Mouse (Mus musculus) B cell, adult 2 months (primary cell): Measurements from ENCODE around the gene 4930595D18Rik.

Experiments
- DNase-seq, 2 experiments: peaks; one replicate each; pipeline ENCODE4 v3.0.0; 2022

Gene 4930595D18Rik

GRCm38 (mm10) chr12:111134791-111135733, 49.2 kb downstream of the 4930595D18Rik start:
- no peak for DNase-seq

GRCm38 (mm10) chr12:111134169-111134568, 50.1 kb downstream of the 4930595D18Rik start:
- no peak for DNase-seq

- DNase-seq: no peak
These were observed 58.6 kb downstream of the 4930595D18Rik start for GRCm38 (mm10) chr12:111125666-111126065.

- no peak for DNase-seq
These were observed 59.6 kb downstream of the 4930595D18Rik start for GRCm38 (mm10) chr12:111124601-111125260.

GRCm38 (mm10) chr12:111122332-111122852, 61.9 kb downstream of the 4930595D18Rik start:
- DNase-seq: peak; percentile 55 to 59

- DNase-seq: no peak
These were observed 63.2 kb downstream of the 4930595D18Rik start for GRCm38 (mm10) chr12:111120976-111121645.

- no peak for DNase-seq
These were observed 64.7 kb downstream of the 4930595D18Rik start for GRCm38 (mm10) chr12:111119506-111120085.

- DNase-seq: no peak
These were observed 69.7 kb downstream of the 4930595D18Rik start for GRCm38 (mm10) chr12:111114593-111114992.

- no peak for DNase-seq
These were observed 73.1 kb downstream of the 4930595D18Rik start for GRCm38 (mm10) chr12:111111176-111111575.
